8 mouse cellular contexts compared by ENCODE assay signal in the genomic region with DNA sequence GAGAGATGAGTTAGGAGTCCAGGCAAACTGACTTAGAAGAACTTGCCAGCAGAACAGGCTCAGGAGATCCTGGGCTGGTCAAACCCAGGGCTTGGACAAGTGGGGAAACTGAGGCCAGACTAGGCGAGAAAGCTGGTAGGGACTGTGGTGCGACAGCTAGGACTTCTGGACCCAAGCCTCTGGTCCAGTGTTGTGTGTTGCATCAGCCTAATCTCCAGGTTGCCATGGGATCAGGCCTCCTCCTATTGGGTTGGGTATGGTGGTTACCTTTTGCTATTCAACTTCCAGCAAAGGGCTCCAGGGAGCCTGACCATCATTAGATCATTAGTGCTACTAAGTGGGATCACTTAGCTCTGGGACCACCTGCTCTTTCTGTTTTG. TPM values are rescaled to one million over a fixed set of nuclear protein-coding genes. Genes with fewer than 3 reads are reported as not detected.
DNase-seq lines count a peak whose midpoint lies in the region; ATAC-seq and TF ChIP-seq lines count a peak whose summit lies in the region.

No protein-coding gene starts in this region.

- no peaks in the 10 kb centered on the region for H3K36me3 ChIP-seq in lung, embryonic 16.5 days (ENCODE audit: control insufficient read depth, insufficient read depth, low read length)
- no peaks in the 10 kb centered on the region for H3K36me3 ChIP-seq in embryonic facial prominence, embryonic 14.5 days (ENCODE audit: control insufficient read depth, insufficient read depth, low read length)
- H3K36me3 ChIP-seq in limb, embryonic 10.5 days = no peaks in the 10 kb centered on the region

- no peak for TF ChIP-seq CTCF in olfactory bulb, adult 2 months (IDR thresholded peaks at IDR 0.05; ENCODE audit: insufficient read depth, low read depth, low read length)

- peak overlapping the region; percentile 77 for H3K4me2 ChIP-seq in lung, embryonic 16.5 days (ENCODE audit: low read depth, low read length)
- H3K4me2 ChIP-seq in embryonic facial prominence, embryonic 14.5 days (ENCODE audit: low read depth, low read length) = peak overlapping the region; percentile 84

- ATAC-seq in lung, embryonic 16.5 days (ENCODE audit: low read depth) = no peak
- no peak for ATAC-seq in embryonic facial prominence, embryonic 14.5 days (ENCODE audit: low read depth)
- no peak for ATAC-seq in megakaryocyte-erythroid progenitor cell, adult 5-6 weeks (replicated peaks; ENCODE audit: low FRiP score, low TSS enrichment, poor library complexity, severe bottlenecking)

- peak overlapping the region; percentile 78 for H3K9ac ChIP-seq in lung, embryonic 16.5 days (ENCODE audit: low read length)
- peak overlapping the region; percentile 84 for H3K9ac ChIP-seq in embryonic facial prominence, embryonic 14.5 days (ENCODE audit: low read depth, low read length)

- DNase-seq in lung, postnatal 25 days (ENCODE audit: low spot score) = no peak
- no peak for DNase-seq in embryonic facial prominence, embryonic 14.5 days (ENCODE audit: low spot score)
- no peak for DNase-seq in limb, embryonic 10.5 days (ENCODE audit: low spot score)
- no peak for DNase-seq in gastrocnemius, adult 8-10 months (ENCODE audit: low spot score in 2 of 2)
- no peak for DNase-seq in right cerebral cortex, postnatal 10 days (ENCODE audit: low spot score in 2 of 2)

- H3K27ac ChIP-seq in lung, embryonic 16.5 days (ENCODE audit: low read length) = no peak overlapping the region
- no peak overlapping the region for H3K27ac ChIP-seq in embryonic facial prominence, embryonic 14.5 days (replicated peaks; ENCODE audit: low read depth, low read length)
- peak overlapping the region; percentile 93 for H3K27ac ChIP-seq in limb, embryonic 10.5 days
- H3K27ac ChIP-seq in olfactory bulb, adult 2 months (ENCODE audit: insufficient read depth, low read depth, low read length) = no peak overlapping the region

- no peaks in the 10 kb centered on the region for H3K27me3 ChIP-seq in lung, embryonic 16.5 days (ENCODE audit: control insufficient read depth, insufficient read depth, low read depth, low read length)
- no peaks in the 10 kb centered on the region for H3K27me3 ChIP-seq in embryonic facial prominence, embryonic 14.5 days (replicated peaks; ENCODE audit: control insufficient read depth, insufficient read depth, low read length)
- no peaks in the 10 kb centered on the region for H3K27me3 ChIP-seq in limb, embryonic 10.5 days (ENCODE audit: low read depth, poor library complexity, severe bottlenecking)

- H3K4me3 ChIP-seq in lung, embryonic 16.5 days (ENCODE audit: low read length) = peak overlapping the region; percentile 81
- peak overlapping the region; percentile 80 for H3K4me3 ChIP-seq in embryonic facial prominence, embryonic 14.5 days (ENCODE audit: low read depth, low read length)
- H3K4me3 ChIP-seq in limb, embryonic 10.5 days = peak overlapping the region; percentile 86
- peak overlapping the region; percentile 88 for H3K4me3 ChIP-seq in olfactory bulb, adult 2 months (ENCODE audit: insufficient read depth, low read depth, low read length)

- peaks cover 4% of the 10 kb centered on the region; the same call in 1 of the 2 replicates for H3K4me1 ChIP-seq in lung, embryonic 16.5 days (replicated peaks; ENCODE audit: control insufficient read depth, insufficient read depth, low read length)
- 0 out of 2 replicates have a peak, but pooled peaks cover 4% of the 10 kb centered on the region for H3K4me1 ChIP-seq in embryonic facial prominence, embryonic 14.5 days (ENCODE audit: control insufficient read depth, insufficient read depth, low read length)
- peaks cover 18% of the 10 kb centered on the region for H3K4me1 ChIP-seq in limb, embryonic 10.5 days
- H3K4me1 ChIP-seq in olfactory bulb, adult 2 months (ENCODE audit: control insufficient read depth, insufficient read depth, low read length) = peaks cover 21% of the 10 kb centered on the region

- no peak for TF ChIP-seq POLR2A in olfactory bulb, adult 2 months (IDR thresholded peaks at IDR 0.05; ENCODE audit: insufficient read depth, low read depth, low read length)

- H3K9me3 ChIP-seq in lung, embryonic 16.5 days (ENCODE audit: control insufficient read depth, low read length) = no peaks in the 10 kb centered on the region
- H3K9me3 ChIP-seq in embryonic facial prominence, embryonic 14.5 days (ENCODE audit: control insufficient read depth, low read length) = no peaks in the 10 kb centered on the region
- H3K9me3 ChIP-seq in limb, embryonic 10.5 days (replicated peaks) = no peaks in the 10 kb centered on the region

- 59% methylated on average over 2 of the region's 2 CpGs for WGBS in lung, embryonic 16.5 days
- WGBS in embryonic facial prominence, embryonic 14.5 days = 83% methylated on average over 2 of the region's 2 CpGs
- WGBS in limb, embryonic 10.5 days = 77% methylated on average over 2 of the region's 2 CpGs
- 57% methylated on average over 2 of the region's 2 CpGs for WGBS in olfactory bulb, adult 2 months

RNA-seq across cellular contexts. Expression of gene Otub2, which starts 0.9 kb away (rescaled TPM):
- 7.2 and 8.2 TPM in 2 replicates for polyA plus RNA-seq in lung, embryonic 16.5 days (2015; fragmentation: Nextera tagmentation; extraction: Ambion mirVana)
- polyA plus RNA-seq in embryonic facial prominence, embryonic 14.5 days (2014; fragmentation: Nextera tagmentation; extraction: Ambion mirVana) = 11.2 and 11.9 TPM in 2 replicates
- polyA plus RNA-seq in limb, embryonic 10.5 days (2016; fragmentation: Nextera tagmentation; extraction: Ambion mirVana) = 8.3 and 10.0 TPM in 2 replicates
- not detected in 2 replicates for polyA plus RNA-seq in olfactory bulb, adult 2 months (2012; ENCODE audit: insufficient read depth, insufficient read length, low replicate concordance, missing spikeins)
- 10 to 100 TPM in 1 of 4 experiments, 1 to 10 TPM in 3; 5.3 to 20.3 (median 7.7) TPM for total RNA-seq in gastrocnemius, adult 8-10 months (2022)
- 10.4 and 11.9 TPM in 2 replicates for total RNA-seq in megakaryocyte-erythroid progenitor cell, adult 5-6 weeks (2014; fragmentation: Nextera tagmentation)
- total RNA-seq in megakaryocyte-erythroid progenitor cell, adult 5-6 weeks (2017) = 3.0 and 7.1 TPM in 2 replicates

RNA-seq across cellular contexts. Expression of gene 9330161L09Rik, which starts 18.3 kb away (rescaled TPM):
- 0.30 TPM in 1 of 2 replicates, not detected in the other for polyA plus RNA-seq in lung, embryonic 16.5 days (2015; fragmentation: Nextera tagmentation; extraction: Ambion mirVana)
- 0.29 and 0.69 TPM in 2 replicates for polyA plus RNA-seq in embryonic facial prominence, embryonic 14.5 days (2014; fragmentation: Nextera tagmentation; extraction: Ambion mirVana)
- polyA plus RNA-seq in limb, embryonic 10.5 days (2016; fragmentation: Nextera tagmentation; extraction: Ambion mirVana) = 0.25 and 0.76 TPM in 2 replicates
- polyA plus RNA-seq in olfactory bulb, adult 2 months (2012; ENCODE audit: insufficient read depth, insufficient read length, low replicate concordance, missing spikeins) = not detected in 2 replicates
- 1 to 10 TPM in 2 of 4 experiments, under 1 TPM in 1, not detected in 1; 0.99 to 1.2 (median 1.2) TPM for total RNA-seq in gastrocnemius, adult 8-10 months (2022)
- 2.7 and 3.8 TPM in 2 replicates for total RNA-seq in megakaryocyte-erythroid progenitor cell, adult 5-6 weeks (2014; fragmentation: Nextera tagmentation)
- total RNA-seq in megakaryocyte-erythroid progenitor cell, adult 5-6 weeks (2017) = 0.94 and 2.7 TPM in 2 replicates

RNA-seq across cellular contexts. Expression of gene Asb2, which starts 33.5 kb away (rescaled TPM):
- polyA plus RNA-seq in lung, embryonic 16.5 days (2015; fragmentation: Nextera tagmentation; extraction: Ambion mirVana) = 8.3 and 8.4 TPM in 2 replicates
- 21.1 and 22.0 TPM in 2 replicates for polyA plus RNA-seq in embryonic facial prominence, embryonic 14.5 days (2014; fragmentation: Nextera tagmentation; extraction: Ambion mirVana)
- 0.29 and 0.61 TPM in 2 replicates for polyA plus RNA-seq in limb, embryonic 10.5 days (2016; fragmentation: Nextera tagmentation; extraction: Ambion mirVana)
- polyA plus RNA-seq in olfactory bulb, adult 2 months (2012; ENCODE audit: insufficient read depth, insufficient read length, low replicate concordance, missing spikeins) = not detected in 2 replicates
- 100 to 1,000 TPM; 524 to 740 (median 599) TPM for total RNA-seq in gastrocnemius, adult 8-10 months (2022)
- 3.5 TPM in 1 of 2 replicates, not detected in the other for total RNA-seq in megakaryocyte-erythroid progenitor cell, adult 5-6 weeks (2014; fragmentation: Nextera tagmentation)
- total RNA-seq in megakaryocyte-erythroid progenitor cell, adult 5-6 weeks (2017) = 0.38 TPM in 1 of 2 replicates, not detected in the other

RNA-seq across cellular contexts. Expression of gene Ddx24, which starts 36.3 kb away (rescaled TPM):
- 82.1 and 90.0 TPM in 2 replicates for polyA plus RNA-seq in lung, embryonic 16.5 days (2015; fragmentation: Nextera tagmentation; extraction: Ambion mirVana)
- polyA plus RNA-seq in embryonic facial prominence, embryonic 14.5 days (2014; fragmentation: Nextera tagmentation; extraction: Ambion mirVana) = 80.3 and 85.2 TPM in 2 replicates
- 92.5 and 101 TPM in 2 replicates for polyA plus RNA-seq in limb, embryonic 10.5 days (2016; fragmentation: Nextera tagmentation; extraction: Ambion mirVana)
- polyA plus RNA-seq in olfactory bulb, adult 2 months (2012; ENCODE audit: insufficient read depth, insufficient read length, low replicate concordance, missing spikeins) = 279 TPM in 1 of 2 replicates, not detected in the other
- total RNA-seq in gastrocnemius, adult 8-10 months (2022) = 10 to 100 TPM; 79.0 to 94.0 (median 83.7) TPM
- total RNA-seq in megakaryocyte-erythroid progenitor cell, adult 5-6 weeks (2014; fragmentation: Nextera tagmentation) = 89.8 and 108 TPM in 2 replicates
- total RNA-seq in megakaryocyte-erythroid progenitor cell, adult 5-6 weeks (2017) = 120 and 127 TPM in 2 replicates

RNA-seq across cellular contexts. Expression of gene Ifi27, which starts 44.7 kb away (rescaled TPM):
- 55.8 and 60.2 TPM in 2 replicates for polyA plus RNA-seq in lung, embryonic 16.5 days (2015; fragmentation: Nextera tagmentation; extraction: Ambion mirVana)
- polyA plus RNA-seq in embryonic facial prominence, embryonic 14.5 days (2014; fragmentation: Nextera tagmentation; extraction: Ambion mirVana) = 69.9 and 72.5 TPM in 2 replicates
- 0.34 and 0.68 TPM in 2 replicates for polyA plus RNA-seq in limb, embryonic 10.5 days (2016; fragmentation: Nextera tagmentation; extraction: Ambion mirVana)
- polyA plus RNA-seq in olfactory bulb, adult 2 months (2012; ENCODE audit: insufficient read depth, insufficient read length, low replicate concordance, missing spikeins) = not detected in 2 replicates
- total RNA-seq in gastrocnemius, adult 8-10 months (2022) = 10 to 100 TPM; 53.1 to 81.9 (median 71.7) TPM
- total RNA-seq in megakaryocyte-erythroid progenitor cell, adult 5-6 weeks (2014; fragmentation: Nextera tagmentation) = 59.7 and 125 TPM in 2 replicates
- total RNA-seq in megakaryocyte-erythroid progenitor cell, adult 5-6 weeks (2017) = 38.8 and 40.3 TPM in 2 replicates
